Mouse (Mus musculus): ENCODE results near the gene Fam71e1.

DNA sequence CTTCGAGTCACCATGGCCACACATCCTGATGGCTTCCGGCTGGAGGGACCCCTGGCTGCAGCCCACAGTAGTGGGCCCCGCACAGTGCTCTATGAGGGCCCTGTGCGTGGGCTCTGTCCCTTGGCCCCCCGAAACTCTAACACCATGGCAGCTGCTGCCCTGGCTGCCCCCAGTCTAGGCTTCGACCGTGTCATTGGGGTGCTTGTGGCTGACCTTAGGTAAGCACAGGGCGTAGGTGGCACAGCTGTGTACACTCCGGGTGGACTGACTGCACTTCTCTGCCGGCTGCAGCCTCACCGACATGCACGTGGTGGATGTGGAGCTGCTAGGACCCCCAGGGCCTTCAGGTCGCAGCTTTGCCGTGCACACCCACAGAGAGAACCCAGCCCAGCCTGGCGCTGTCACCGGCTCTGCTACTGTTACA lies 29.5 kb upstream of the Fam71e1 start:
- TF ChIP-seq CTCF (IDR thresholded peaks at IDR 0.05; ENCODE audit: low read depth) (no peak), EP300 (IDR thresholded peaks at IDR 0.05; ENCODE audit: low read depth) (no peak)
